Mouse (Mus musculus): ENCODE measurements at regions not wholly inside any gene's neighbourhood (a gene's known extent, or its start where the extent isn't known, plus 50 kb on each side); places are given as distances from the start of the nearest gene placed in this dataset.

DNA sequence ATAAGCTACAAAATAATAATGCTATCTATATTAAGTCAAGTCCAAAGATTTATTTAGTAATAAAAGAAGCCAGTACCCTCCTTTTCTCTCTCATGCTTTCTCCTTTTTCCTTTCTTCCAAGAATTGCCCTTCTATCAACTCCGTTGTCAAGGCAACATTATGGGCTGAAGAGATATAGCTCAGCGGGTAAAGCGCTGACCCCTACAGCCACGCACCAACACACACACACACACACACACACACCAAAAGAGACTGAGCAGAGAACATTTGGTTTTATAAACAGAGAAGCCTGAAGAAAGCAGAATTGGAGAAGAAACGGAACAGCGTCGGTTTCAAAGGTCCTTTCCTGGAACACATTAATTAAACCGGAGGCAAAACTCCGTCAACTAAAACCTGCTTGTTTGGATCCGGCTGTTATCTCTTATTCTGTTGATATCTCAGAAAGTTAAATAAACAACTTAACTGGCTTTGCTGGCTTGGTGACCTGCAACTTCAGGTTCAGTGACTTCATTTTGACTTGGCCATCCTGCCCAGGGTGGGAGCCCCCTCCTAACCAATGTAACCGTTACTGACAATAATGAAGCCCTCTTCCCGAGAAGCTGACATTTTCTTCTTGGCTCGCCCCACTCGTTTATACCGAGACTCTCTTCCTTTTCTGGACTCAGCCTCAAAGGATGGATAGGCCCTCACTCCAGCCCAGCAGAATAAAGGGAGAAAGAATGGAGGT, 394.5 kb upstream of the Gm10131 start:
- Histone ChIP-seq H3K4me3 (ENCODE audit: control insufficient read depth, low read depth, low read length) (no peak overlapping the region), H3K27ac (ENCODE audit: control insufficient read depth, insufficient read depth, low read depth, low read length) (no peak overlapping the region), H3K4me1 (ENCODE audit: control insufficient read depth, insufficient read depth, low read length) (no peaks in the 10 kb centered on the region), H3K27me3 (ENCODE audit: control insufficient read depth, insufficient read depth, low read length) (no peaks in the 10 kb centered on the region), H3K36me3 (ENCODE audit: control insufficient read depth, insufficient read depth, low read length) (no peaks in the 10 kb centered on the region)
- TF ChIP-seq POLR2A (IDR thresholded peaks at IDR 0.05; ENCODE audit: control insufficient read depth, low read depth, low read length) = no peak

- Histone ChIP-seq H3K36me3 (ENCODE audit: control insufficient read depth, insufficient read depth, low read length) (no peaks in the 10 kb centered on the region), H3K4me3 (ENCODE audit: control insufficient read depth, low read depth, low read length) (no peak overlapping the region), H3K27me3 (ENCODE audit: control insufficient read depth, insufficient read depth, low read length) (no peaks in the 10 kb centered on the region), H3K27ac (ENCODE audit: control insufficient read depth, insufficient read depth, low read depth, low read length) (no peak overlapping the region), H3K4me1 (ENCODE audit: control insufficient read depth, insufficient read depth, low read length) (no peaks in the 10 kb centered on the region)
- TF ChIP-seq POLR2A (IDR thresholded peaks at IDR 0.05; ENCODE audit: control insufficient read depth, low read depth, low read length) (no peak), CTCF (IDR thresholded peaks at IDR 0.05; ENCODE audit: control insufficient read depth, insufficient read depth, insufficient replicate concordance, low read depth, low read length) (no peak)
These were observed 393.6 kb upstream of the Gm10131 start for GRCm38 (mm10) chr8:34505102-34505501.

GRCm38 (mm10) chr8:34502606-34503162, 391.1 kb upstream of the Gm10131 start:
- no peak for TF ChIP-seq POLR2A (IDR thresholded peaks at IDR 0.05; ENCODE audit: control insufficient read depth, low read depth, low read length)
- TF ChIP-seq CTCF (IDR thresholded peaks at IDR 0.05; ENCODE audit: control insufficient read depth, insufficient read depth, insufficient replicate concordance, low read depth, low read length) = no peak
- Histone ChIP-seq H3K4me1 (ENCODE audit: control insufficient read depth, insufficient read depth, low read length) (no peaks in the 10 kb centered on the region), H3K36me3 (ENCODE audit: control insufficient read depth, insufficient read depth, low read length) (no peaks in the 10 kb centered on the region), H3K27me3 (ENCODE audit: control insufficient read depth, insufficient read depth, low read length) (no peaks in the 10 kb centered on the region), H3K4me3 (ENCODE audit: control insufficient read depth, low read depth, low read length) (no peak overlapping the region), H3K27ac (ENCODE audit: control insufficient read depth, insufficient read depth, low read depth, low read length) (no peak overlapping the region)

DNA sequence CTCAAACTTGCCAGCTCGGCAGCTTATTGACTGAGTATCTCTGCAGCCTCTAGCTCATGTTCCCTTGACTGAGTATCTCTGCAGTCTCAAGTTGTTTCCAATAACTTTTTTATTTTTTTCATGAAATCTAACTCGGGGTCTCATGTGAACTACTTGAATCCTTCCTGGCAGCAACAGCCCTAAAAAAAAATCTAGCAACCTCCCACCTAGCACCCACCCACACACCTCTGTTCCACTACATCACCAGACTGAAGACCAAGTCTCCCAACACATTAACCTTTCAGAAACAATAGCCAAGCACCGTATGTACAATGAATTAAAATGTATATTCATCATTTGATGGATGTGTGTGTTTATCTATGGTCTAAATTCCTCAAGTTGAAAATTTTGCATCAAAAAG, 387.7 kb upstream of the Gm10131 start:
- Histone ChIP-seq H3K27me3 (ENCODE audit: control insufficient read depth, insufficient read depth, low read length) (no peaks in the 10 kb centered on the region), H3K36me3 (ENCODE audit: control insufficient read depth, insufficient read depth, low read length) (no peaks in the 10 kb centered on the region), H3K4me1 (ENCODE audit: control insufficient read depth, insufficient read depth, low read length) (no peaks in the 10 kb centered on the region), H3K27ac (ENCODE audit: control insufficient read depth, insufficient read depth, low read depth, low read length) (no peak overlapping the region), H3K4me3 (ENCODE audit: control insufficient read depth, low read depth, low read length) (no peak overlapping the region)
- no peak for TF ChIP-seq CTCF (IDR thresholded peaks at IDR 0.05; ENCODE audit: control insufficient read depth, insufficient read depth, insufficient replicate concordance, low read depth, low read length)
- no peak for TF ChIP-seq POLR2A (IDR thresholded peaks at IDR 0.05; ENCODE audit: control insufficient read depth, low read depth, low read length)

- Histone ChIP-seq H3K4me3 (ENCODE audit: control insufficient read depth, low read depth, low read length) (no peak overlapping the region), H3K36me3 (ENCODE audit: control insufficient read depth, insufficient read depth, low read length) (no peaks in the 10 kb centered on the region), H3K27me3 (ENCODE audit: control insufficient read depth, insufficient read depth, low read length) (no peaks in the 10 kb centered on the region), H3K4me1 (ENCODE audit: control insufficient read depth, insufficient read depth, low read length) (peaks cover 3% of the 10 kb centered on the region; the same call in 1 of the 2 replicates), H3K27ac (ENCODE audit: control insufficient read depth, insufficient read depth, low read depth, low read length) (no peak overlapping the region)
- TF ChIP-seq CTCF (IDR thresholded peaks at IDR 0.05; ENCODE audit: control insufficient read depth, insufficient read depth, insufficient replicate concordance, low read depth, low read length) (no peak), POLR2A (IDR thresholded peaks at IDR 0.05; ENCODE audit: control insufficient read depth, low read depth, low read length) (no peak)
These were observed 385.2 kb upstream of the Gm10131 start for GRCm38 (mm10) chr8:34496751-34497150.

- no peak overlapping the region for H3K27ac ChIP-seq (ENCODE audit: control insufficient read depth, insufficient read depth, low read depth, low read length)
- peaks cover 3% of the 10 kb centered on the region; the same call in 1 of the 2 replicates for H3K4me1 ChIP-seq (ENCODE audit: control insufficient read depth, insufficient read depth, low read length)
- H3K36me3 ChIP-seq (ENCODE audit: control insufficient read depth, insufficient read depth, low read length) = no peaks in the 10 kb centered on the region
- H3K27me3 ChIP-seq (ENCODE audit: control insufficient read depth, insufficient read depth, low read length) = no peaks in the 10 kb centered on the region
- TF ChIP-seq POLR2A (IDR thresholded peaks at IDR 0.05; ENCODE audit: control insufficient read depth, low read depth, low read length) (no peak), CTCF (IDR thresholded peaks at IDR 0.05; ENCODE audit: control insufficient read depth, insufficient read depth, insufficient replicate concordance, low read depth, low read length) (no peak)
- H3K4me3 ChIP-seq (ENCODE audit: control insufficient read depth, low read depth, low read length) = no peak overlapping the region
These were observed 384.4 kb upstream of the Gm10131 start for GRCm38 (mm10) chr8:34495974-34496373.

- Histone ChIP-seq H3K27ac (ENCODE audit: control insufficient read depth, insufficient read depth, low read depth, low read length) (no peak overlapping the region), H3K4me3 (ENCODE audit: control insufficient read depth, low read depth, low read length) (no peak overlapping the region), H3K4me1 (ENCODE audit: control insufficient read depth, insufficient read depth, low read length) (peaks cover 3% of the 10 kb centered on the region; the same call in 1 of the 2 replicates), H3K27me3 (ENCODE audit: control insufficient read depth, insufficient read depth, low read length) (no peaks in the 10 kb centered on the region), H3K36me3 (ENCODE audit: control insufficient read depth, insufficient read depth, low read length) (no peaks in the 10 kb centered on the region)
- no peak for TF ChIP-seq CTCF (IDR thresholded peaks at IDR 0.05; ENCODE audit: control insufficient read depth, insufficient read depth, insufficient replicate concordance, low read depth, low read length)
- TF ChIP-seq POLR2A (IDR thresholded peaks at IDR 0.05; ENCODE audit: control insufficient read depth, low read depth, low read length) = no peak
These were observed 377.3 kb upstream of the Gm10131 start for GRCm38 (mm10) chr8:34488746-34489400.

All from testis, adult 2 months (tissue).